Mouse (Mus musculus) liver, postnatal 0 days (tissue): Measurements from ENCODE around the gene Ldb3.

Experiments
- CTCF ChIP-seq: sonication (generic); IDR thresholded peaks from 2 replicates; pipeline ENCODE4 v1.5.1; 2016; ENCODE audit warnings: antibody characterized with exemption, low read depth
- EP300 ChIP-seq: IDR thresholded peaks from 2 replicates; pipeline ENCODE4 v1.6.1; 2016; ENCODE audit warnings: antibody characterized with exemption, low read depth, mild to moderate bottlenecking

DNA sequence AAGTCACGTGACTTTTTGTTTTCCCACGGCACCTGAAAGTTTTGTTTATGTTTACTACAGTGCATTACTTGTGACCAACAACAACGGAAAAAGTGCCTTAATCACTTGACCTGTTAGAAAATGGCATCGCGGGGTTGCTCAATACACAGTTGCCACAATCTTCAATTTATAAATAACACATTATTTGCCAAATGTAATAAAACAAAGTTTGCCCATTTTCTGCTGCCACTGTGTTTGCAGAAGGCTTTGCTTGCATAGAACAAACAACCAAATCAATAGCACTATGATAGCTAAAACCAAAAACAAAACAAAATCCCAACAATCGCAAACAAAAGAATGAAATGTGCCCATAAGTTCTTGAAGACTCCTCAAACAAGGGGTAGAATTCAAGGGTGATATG, 47.2 kb upstream of the Ldb3 start:
- TF ChIP-seq CTCF, result no peak
- no peak for TF ChIP-seq EP300
